Mouse (Mus musculus) lung, postnatal 14 days (tissue): ENCODE results near the gene Adprhl1.

Experiments
- DNase-seq: peaks from one replicate; pipeline ENCODE4 v3.0.0; 2021

Adprhl1 gene

DNA sequence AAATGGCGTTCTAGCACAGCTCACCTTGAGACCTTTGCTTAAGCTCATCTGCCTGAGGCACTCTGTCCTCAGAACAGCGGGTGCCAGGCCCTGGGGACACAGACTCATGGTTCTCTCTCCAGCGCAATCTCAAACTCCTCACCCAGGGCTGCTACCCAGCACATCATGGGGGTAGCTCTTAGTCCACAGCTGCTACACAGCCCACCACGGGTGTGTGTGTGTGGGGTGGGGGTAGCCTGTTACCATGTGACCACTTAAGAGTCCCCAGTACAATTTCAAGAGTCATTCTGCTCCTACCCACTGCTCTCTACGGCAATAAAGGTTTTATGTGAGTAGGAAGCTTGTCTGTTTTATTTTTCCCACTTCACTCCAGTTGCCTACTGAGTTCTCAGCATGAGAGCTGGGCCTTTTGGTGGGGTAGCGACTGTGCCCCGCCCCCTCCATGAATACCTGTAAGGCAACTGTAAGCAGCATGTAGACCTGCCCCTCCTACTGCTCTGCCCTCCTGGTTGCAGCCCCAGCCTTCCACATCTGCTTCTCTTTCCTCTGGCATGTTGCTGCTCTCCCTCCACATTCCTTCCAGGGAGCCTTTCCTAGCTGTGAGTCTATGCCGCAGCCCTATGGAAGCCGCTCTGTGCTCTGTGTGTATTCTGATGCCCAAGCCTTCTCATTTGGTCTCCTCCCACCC, 24.9 kb downstream of the Adprhl1 start:
- no peak for DNase-seq

DNA sequence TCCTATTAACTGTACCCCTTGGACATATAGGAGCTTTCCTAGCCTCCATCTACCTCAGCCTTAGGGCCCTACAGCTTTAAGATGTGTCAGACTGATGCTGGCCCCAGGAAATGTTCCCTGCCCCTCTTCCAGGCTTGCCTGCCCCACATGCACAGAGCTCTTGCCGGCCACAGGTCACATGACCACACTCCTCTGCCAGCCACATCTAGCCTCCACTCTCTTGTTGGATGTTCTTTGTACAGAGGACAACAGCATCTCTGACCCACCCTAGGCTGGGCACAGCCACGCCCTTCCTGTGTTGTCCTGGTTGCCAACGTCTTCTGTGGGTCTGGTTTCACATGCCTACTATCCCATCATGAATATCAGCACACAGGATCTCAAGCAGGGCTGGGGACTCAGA, 26.8 kb downstream of the Adprhl1 start:
- no peak for DNase-seq

DNA sequence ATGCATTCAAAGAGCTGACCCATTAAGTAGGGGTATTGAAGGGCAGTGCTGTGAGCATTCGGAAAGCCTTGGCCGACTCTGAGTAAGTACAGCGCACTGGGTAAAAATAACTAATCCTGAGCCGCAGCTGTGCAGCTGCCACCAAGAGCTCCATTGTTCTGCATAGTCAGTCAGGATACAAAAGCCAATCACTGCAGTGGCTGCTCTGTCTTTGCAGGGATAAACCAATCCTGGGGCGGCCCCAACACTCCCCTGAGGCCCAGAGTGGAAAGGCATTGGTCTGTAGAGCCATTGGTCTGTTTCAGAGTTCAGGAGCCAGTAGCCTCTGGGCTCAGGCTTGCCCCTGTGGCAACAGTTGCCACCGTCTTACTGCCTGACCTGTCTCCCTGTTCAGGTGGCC, 27.7 kb downstream of the Adprhl1 start:
- no peak for DNase-seq

DNA sequence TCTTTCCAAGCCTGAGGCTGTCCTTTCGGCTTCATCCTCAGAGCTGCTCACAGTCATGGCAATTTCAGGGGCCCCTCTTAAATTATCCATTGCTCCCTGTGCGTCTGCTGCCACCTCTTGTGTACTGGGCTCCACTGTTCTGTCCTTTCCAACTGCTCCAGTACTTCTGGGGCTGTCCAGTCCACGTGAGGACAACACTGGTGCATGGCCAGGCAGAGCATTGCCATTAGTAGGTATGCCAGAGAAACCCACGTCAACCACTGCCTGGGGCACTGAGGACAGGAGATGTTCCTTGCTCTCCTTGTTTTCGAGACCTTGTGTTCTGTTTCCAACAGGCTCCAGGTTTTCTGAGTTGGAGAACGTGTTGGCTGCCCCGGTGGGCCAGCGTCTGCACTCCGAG, 29.5 kb downstream of the Adprhl1 start:
- DNase-seq, result no peak

DNA sequence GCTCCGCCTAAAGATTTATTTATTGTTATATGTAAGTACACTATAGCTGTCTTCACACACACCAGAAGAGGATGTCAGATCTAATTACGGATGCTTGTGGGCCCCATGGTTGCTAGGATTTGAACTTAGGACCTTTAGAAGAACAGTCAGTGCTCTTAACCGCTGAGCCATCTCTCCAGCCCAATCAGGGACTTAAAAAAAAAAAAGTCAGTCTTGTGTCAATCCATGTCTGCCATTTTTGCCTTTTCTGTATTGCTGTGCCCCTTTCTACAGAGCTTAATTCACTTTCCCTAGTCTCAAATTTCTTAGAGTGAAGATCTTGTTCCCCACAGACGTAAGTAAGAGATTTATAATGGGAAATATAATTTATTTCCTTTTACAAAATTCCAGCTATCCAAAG, 35.5 kb downstream of the Adprhl1 start:
- no peak for DNase-seq

DNA sequence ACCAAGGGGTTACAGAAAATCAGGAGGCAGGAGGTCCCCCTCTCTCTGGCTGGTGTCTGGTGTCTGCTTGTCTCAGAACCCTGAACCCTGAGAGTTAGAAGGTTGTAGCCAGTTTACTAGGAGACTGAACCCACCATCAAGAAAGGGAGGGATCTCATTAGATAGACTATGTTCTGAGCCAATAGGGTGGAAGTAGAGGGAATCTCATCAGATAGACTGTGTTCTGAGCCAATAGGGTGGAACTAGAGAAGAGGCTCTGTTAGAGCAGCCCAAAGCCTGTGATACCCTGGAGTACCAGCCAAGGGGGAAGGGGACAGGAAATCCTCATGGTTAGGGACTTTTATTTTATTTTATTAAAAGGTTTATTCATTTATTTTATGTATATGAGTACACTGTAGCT, 36.0 kb downstream of the Adprhl1 start:
- DNase-seq, result no peak

DNA sequence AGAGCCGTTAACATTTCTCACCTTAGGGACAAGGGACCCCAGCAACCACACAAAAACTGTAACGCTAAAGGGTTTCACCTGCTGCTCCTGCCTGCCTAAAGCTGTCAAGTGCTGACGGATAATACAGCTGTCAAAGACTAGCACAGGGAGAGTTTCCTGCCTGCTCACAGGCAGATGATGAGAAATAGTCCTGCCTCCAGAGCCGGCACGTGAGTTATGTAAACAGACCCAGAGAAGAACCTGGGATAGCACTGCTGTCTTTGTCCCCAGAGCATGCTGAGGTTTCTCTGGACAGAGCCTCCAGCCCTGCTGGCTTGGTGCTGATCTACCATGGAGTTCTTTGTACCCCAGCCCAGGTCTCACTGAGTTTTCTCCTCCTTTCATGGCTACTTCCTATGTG, 36.9 kb downstream of the Adprhl1 start:
- DNase-seq, result no peak

DNA sequence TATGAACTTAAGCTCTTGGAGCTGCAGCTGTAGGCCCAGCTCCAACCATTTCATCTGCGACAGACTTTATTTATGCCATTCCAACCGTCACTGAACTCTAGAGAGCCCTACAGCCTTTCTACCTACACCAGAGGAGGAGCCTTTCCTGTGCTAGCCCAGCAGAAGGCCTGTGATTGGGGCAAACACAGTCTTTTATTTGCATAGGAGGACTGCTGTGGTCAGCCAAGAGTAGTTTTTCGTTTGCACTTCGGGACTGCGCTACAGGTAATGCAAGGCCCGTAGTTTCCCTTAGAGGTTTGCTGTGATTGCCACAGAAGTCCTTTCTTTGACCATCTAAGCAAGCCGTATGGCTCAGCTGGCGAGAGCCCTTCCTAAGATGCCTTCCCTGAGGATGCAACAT, 37.6 kb downstream of the Adprhl1 start:
- DNase-seq, result no peak

DNA sequence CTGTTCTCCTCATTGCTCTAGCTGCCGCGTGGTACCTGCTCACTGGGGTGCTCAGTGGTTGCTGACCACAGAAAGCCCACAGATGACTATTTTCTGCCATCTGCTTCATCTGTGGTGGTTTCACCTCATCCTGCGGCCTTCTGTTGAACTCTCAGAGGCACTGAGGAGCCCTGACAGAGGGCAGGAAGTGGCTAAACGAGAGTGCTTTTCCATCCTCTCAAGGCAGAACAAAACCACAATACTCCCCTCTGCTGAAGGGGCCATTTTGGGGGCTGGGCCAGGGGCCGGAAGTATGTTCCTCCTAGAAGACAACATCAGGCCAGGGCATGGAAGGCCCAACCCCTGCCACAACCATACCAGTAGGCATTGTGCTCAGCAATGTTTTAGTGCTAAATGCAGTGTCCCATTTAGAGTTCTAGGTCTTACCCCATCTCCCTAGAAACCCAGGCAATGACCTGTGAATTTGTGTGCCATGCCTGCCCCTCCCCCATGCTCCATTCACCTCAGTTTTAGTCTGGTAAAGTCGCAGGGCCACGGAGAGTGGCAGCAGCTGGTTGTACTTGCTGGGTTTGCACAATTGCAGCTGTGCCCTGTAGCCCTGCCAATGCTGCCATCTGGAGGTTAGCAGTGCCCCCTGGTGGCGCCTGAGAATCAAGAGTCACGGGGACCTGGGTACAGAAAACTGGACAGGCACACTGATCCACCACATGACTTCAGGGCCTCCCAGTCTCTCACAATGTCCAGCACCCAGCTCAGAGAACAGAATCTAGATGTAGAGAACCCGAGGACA, 40.3 kb downstream of the Adprhl1 start:
- DNase-seq, result peak; percentile 95

DNA sequence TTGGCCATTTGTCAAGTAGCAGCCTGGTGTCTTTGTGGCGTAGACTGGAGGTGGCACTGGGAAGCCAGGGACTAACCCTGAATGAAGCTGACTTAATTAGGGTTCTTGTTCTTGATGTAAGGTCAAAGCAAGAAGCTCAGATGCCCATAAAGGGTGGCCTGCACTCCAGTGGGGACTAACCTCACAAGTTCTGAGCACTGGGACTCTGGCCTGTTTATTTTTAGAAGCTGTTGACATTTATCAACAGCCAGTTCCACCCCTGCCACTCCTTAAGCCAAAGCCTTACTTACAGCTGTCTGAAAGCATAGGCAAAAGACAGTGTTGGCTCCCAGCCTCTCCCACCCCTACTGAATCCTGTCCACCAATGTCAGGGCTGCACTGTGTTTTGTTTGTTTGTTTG, 44.2 kb downstream of the Adprhl1 start:
- DNase-seq, result peak; percentile 18

DNA sequence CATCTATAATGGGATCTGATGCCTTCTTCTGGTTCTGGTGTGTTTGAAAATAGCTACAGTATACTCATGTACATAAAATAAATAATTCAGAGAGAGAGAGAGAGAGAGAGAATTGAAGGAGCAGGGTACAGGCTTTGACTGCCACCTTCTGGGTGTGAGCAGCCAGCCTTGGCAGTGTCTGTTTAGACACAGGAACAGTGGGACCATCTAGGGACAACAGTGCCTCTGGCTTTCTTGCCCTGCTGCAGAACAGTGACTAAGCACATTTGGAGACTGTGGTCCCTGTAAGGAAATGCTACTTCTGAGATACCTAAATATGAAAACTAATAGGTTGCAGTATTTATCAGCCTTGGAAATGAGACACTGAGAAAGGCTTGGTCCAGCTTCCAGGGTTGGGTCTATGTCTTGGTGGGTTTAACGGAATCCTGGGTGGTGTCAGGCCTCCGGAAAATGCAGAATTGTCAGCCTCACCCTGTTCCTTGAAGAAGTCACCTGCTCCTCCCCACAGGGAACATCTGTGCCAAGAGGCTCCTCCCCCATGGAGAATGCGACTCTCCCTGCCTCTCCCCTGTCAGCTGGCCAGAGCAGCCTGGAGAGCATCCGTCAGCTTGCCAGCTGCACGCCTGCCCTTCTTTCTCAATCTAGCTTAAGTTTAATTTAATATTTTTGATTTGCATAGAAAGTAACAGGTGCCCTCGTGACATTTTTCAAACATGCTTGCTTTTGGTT, 45.2 kb downstream of the Adprhl1 start:
- DNase-seq, result peak; percentile 37

DNA sequence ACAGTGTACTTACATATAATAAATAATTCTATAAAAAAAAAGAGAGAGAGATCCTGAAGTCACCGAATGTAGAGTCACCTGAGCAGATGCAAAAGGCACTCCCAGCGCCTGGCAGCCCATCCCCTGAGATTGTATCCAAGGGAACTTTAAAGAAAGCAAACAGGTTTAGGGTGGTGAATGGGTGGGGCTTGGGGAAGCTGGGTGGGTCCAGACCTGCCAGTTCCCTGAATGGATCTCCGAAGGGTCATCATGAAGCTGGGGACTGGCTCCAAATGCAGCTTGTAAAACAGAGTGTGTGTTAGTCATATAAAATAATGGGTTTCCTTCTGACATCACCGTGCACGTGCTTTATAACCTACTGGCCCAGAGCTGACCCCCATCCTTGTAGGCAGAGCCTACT, 47.7 kb downstream of the Adprhl1 start:
- no peak for DNase-seq

DNA sequence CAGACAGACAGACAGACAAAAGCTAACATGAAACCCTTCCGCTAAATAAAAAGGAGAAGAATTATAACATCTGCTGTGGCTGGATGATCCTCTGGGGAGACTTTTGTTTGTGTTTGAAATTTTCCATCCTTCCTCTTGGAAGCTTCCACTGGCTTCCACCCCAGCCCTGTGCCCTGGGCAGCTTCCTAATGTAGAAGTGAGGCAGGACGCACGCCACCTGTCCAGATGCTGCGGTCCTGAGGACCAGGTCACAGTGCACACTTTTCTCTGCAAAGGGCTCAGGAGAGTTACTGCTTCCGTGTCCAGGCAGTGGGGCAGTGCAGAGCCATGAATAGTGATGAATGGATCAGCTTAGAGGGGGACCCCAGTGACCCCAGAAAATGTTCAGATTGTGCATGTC, 48.7 kb downstream of the Adprhl1 start:
- peak; percentile 47 for DNase-seq

DNA sequence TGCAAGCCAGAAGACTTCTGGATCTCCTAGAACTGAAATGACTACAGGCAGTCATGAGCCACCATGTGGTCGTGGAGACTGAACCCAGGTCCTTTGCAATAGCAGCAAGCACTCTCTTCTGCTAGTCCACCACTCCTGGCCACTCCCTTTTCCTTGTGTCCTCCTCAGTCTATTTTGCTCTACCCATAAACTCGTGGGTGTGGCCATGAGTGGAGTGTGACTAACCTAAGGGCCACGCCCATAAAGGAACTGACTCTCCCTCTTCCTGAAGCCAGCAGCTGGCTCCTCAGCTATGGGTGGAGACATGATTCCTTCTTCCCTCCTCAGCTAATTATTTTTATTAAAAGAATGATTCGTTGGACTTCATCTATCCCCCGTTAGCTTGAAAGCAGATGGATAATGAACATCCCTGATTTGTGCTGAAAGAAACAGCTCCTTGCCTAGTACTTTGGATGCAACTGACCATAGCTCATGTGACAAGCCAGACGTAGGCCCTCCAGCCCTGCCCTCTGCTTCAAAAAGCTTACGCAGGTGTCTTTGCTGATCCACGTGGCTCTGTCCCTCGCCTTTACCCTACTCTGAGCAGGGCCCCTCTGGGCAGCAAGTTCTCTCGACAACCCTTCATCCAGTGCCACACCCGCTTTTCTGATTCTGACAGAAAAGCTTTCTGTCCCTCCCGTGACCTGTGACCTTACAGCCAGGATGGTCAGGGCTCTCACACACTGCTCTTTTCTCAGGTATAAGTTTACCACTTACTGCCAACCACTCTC, 49.4 kb downstream of the Adprhl1 start:
- peak; percentile 41 for DNase-seq

DNA sequence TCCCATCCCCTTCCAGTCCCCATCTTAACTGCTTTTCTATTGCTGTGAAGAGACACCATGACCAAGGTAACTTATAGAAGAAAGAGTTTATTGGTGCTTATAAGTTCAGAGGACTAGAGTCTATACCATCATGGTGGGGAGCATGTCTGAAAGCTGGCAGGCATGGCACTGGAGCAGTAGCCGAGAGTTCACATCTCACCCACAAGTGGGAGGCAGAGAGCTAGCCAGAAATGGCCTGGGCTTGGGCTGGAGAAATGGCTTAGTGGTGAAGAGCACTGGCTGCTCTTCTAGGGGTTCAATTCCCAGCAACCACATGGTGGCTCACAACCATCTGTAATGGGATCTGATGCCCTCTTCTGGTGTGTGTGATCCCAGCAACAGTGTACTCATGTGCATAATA, 50.5 kb downstream of the Adprhl1 start:
- DNase-seq, result no peak

DNA sequence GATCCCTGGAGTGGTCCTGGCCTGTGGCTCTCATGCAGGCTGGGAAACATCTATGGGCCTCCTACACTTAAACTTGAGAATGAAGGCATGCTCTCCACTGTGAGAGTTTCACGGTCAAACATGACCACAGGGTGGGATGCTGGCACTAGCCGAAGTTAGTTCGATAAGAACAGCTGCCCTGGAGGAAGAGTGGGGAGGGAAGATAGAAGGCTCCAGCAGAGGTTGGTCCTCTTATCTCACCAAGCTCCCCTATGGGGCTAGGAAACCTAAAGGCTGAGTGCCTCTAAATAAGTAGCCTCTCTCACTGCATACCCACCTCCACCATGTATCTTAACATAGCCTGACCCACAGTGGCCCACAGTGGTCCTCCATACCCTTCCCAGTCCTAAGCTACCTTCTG, 51.2 kb downstream of the Adprhl1 start:
- DNase-seq, result no peak

DNA sequence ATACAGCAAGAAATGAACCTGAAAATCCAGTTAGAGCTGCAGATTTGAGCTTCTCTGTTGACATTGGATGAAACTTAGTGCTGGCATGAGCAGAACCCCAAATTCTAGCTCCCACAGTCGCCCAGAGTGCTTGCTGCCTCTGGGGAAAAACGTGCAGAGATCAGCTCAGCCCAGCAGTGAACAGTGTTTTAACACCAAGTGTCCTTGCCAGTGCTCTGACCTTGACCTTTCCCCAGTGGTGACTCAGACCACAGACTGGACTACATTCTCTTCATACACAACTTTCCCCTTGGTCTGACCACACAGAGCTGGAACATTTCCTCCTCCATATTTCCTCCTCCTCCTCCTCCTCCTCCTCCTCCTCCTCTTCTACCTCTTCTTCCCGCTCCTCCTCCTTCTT, 51.9 kb downstream of the Adprhl1 start:
- DNase-seq, result no peak

DNA sequence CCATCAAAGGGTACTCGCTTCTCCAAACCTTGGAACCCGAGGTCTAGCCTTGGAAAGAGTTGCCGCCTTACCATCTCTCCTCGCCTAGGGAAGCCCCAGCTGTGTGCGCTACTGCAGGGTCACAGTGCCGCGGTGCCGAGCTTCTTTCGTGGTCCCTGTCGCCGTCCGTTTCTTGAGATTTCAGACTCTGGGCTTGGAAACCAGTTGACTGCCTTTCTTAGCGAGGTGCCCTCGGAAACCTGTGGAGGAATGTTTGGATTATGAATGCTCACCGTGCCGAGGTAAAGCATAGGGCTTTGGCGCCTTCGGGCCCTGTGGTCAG, 53.0 kb downstream of the Adprhl1 start:
- DNase-seq, result no peak

DNA sequence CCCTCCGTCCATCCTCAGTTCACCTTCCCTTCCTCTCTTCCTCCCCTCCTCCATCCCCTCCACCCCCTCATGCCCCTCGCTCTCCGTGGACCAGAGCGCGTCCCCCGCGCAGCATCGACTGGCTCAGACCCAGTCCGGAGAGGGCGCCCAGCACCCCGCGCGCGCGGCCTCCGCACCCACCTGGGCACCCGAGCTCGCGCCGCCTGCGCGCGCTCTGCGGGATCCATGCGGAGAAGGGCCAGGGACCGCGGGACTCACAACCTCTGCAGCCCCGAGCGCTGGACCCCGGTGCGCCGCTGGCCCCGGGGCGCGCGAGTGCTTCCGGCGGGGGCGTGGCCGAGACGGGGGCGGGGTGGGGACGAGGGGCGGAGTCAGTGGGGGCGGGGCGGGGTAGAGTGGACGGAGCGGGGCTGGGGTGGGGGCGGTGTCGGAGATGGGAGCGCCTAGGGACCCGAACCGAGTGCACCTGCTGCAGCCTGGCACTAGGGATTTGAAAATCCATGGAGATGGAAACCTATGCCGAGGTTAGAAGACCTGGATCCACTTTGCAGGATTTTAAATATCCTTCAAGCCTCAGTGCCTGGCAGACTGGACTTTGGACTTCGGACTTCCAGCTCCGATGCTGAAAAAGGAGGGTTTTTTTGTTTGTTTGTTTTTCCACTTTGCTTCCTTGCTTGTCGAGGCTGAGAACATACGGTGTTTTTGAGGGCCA, 53.5 kb downstream of the Adprhl1 start, which contains the start of gene Grtp1:
Gene Grtp1 (minus strand): TSS at position 320 of the 712 bp plus-strand sequence.
- peak; percentile 63 for DNase-seq

DNA sequence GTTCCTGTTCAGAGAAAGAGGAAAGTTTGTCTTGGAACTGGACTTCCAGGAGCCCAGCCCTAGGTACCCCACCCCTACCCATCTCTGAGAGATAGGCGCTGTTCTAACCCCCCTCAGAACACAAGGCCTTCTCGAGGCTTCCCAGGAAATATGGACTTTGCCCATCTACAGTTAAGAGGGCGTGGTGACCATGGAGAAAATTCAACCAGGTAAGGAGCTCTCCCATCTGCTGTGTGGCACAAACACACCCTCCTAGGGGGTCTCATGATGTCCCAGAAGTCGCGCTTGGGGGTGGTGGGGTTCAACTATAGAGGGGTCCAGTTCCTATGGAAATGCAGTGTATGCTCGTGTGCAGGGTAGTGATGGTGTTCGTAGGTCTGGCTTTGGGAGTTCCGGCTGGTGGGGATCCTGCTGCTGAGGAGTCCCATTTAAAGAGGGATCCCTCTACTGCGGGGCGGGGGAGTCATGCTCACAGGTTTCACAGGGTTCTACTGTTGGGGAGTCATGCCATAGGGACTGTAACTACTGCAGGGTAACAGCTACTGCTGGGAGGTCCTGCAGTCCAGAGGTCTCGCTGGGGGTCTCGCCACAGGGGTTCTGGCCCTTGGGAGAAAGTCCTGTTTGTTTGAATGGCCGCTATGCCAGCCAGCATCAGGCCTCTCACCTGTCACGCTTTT, 54.4 kb downstream of the Adprhl1 start:
- no peak for DNase-seq

DNA sequence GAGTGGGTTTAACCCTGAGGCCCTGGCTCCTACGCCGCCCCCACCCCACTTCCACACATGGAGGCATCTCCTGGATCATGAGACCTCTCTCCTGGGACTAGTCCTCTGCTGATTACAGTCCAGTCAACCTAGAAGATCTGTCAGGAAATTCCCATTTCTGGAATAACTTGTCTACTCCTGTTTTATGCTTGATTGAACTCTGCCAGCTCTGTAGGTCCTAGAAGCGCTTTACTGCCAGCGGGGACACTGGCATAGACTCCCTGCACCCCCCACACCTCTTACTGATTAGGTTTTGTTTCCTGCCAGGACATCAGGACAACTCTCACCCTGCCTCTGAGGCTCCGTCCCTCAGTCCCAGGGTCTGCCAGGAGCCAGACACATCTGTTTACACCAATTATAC, 56.5 kb downstream of the Adprhl1 start:
- no peak for DNase-seq

DNA sequence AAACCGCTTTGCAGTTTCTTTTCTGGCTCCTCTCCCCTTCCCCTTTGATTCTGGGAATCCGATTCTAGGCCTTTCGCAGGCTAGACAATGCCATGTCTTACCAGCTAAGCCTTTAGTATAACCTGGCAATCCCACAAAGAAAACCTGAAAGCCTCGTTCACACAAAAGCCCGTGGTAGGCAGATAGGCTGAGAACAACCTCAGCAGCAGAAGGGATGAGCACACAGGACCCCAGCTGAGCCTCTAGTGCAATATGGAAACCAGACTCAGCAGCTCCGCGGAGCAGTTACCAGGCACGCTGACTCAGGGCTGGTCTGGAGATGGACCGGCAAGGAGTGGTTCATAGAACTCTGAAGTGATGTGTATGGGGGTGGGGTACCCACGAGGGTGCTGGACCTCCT, 59.1 kb downstream of the Adprhl1 start:
- DNase-seq, result no peak
